Mouse (Mus musculus): ENCODE measurements around the gene Mrpl35. TPM values are rescaled to one million over a fixed set of nuclear protein-coding genes. Genes with fewer than 3 reads are reported as not detected.

The Mrpl35 gene
- 10 to 100 TPM; 14.2 to 14.3 TPM for polyA plus RNA-seq (2012; fragmentation: generic; extraction: Trizol)

GRCm38 (mm10) chr6:71826869-71827268 lies at the start of gene Mrpl35:
Gene Mrpl35, minus strand, starts transcription at chr6:71826969.

GRCm38 (mm10) chr6:71830690-71831580 lies 4.2 kb upstream of the Mrpl35 start, which contains the start of gene Immt:
Gene Immt, plus strand, starts transcription at chr6:71831331.

Other genes starting within 250 kb of the Mrpl35 start
- gene Kdm3a, start 194.0 kb downstream of the Mrpl35 start, polyA plus RNA-seq (2012; fragmentation: generic; extraction: Trizol): 1 to 10 TPM in 1 of 2 experiments, under 1 TPM in 1; 0.41 to 8.7 TPM
- under 1 TPM; 0.02 to 0.28 TPM for gene Reep1, start 119.4 kb downstream of the Mrpl35 start, polyA plus RNA-seq (2012; fragmentation: generic; extraction: Trizol)
- 10 to 100 TPM; 33.7 to 76.9 TPM for gene Immt, start 4.4 kb upstream of the Mrpl35 start, polyA plus RNA-seq (2012; fragmentation: generic; extraction: Trizol)
- gene Ptcd3, start 81.8 kb upstream of the Mrpl35 start, polyA plus RNA-seq (2012; fragmentation: generic; extraction: Trizol): 10 to 100 TPM in 1 of 2 experiments, 1 to 10 TPM in 1; 2.0 to 13.3 TPM
- gene Polr1a, start 82.1 kb upstream of the Mrpl35 start, polyA plus RNA-seq (2012; fragmentation: generic; extraction: Trizol): 10 to 100 TPM in 1 of 2 experiments, 1 to 10 TPM in 1; 9.9 to 17.0 TPM